Mouse (Mus musculus) testis, adult 2 months (tissue): ENCODE data around the gene Cxcl9.

Experiments used
- CTCF ChIP-seq: fragments of 200-500 bp; IDR thresholded peaks from 2 replicates; pipeline ENCODE4 v1.5.1; 2012; ENCODE audit warnings: low read depth, mild to moderate bottlenecking, inconsistent platforms, low read length, moderate library complexity; ENCODE audit not compliant: control insufficient read depth, insufficient read depth, insufficient replicate concordance
- POLR2A ChIP-seq: fragments of 200-500 bp; IDR thresholded peaks from 2 replicates; pipeline ENCODE4 v1.6.1; 2012; ENCODE audit warnings: low read depth, mild to moderate bottlenecking, inconsistent platforms, low read length, moderate library complexity; ENCODE audit not compliant: control insufficient read depth

- no peak for TF ChIP-seq POLR2A
- no peak for TF ChIP-seq CTCF
Measured at GRCm38 (mm10) chr5:92371361-92371976, 43.6 kb upstream of the Cxcl9 start.
